Mouse (Mus musculus) neural tube, embryonic 15.5 days (tissue): ENCODE measurements around the gene Gm5105. TPM values are rescaled to one million over a fixed set of nuclear protein-coding genes. Genes with fewer than 3 reads are reported as not detected.

Experiments used
- ATAC-seq: fragments of 200-750 bp; cut with Nextera tagmentation; 2 replicates; pipeline ENCODE4 v1.8.0; 2017; ENCODE audit warnings: mild to moderate bottlenecking, moderate TSS enrichment, moderate library complexity; ENCODE audit not compliant: low FRiP score
- H3K27ac ChIP-seq: fragments of 300-500 bp; sonication (generic); replicated peaks from 2 replicates; pipeline ENCODE4 v1.5.1; 2015; ENCODE audit warnings: mild to moderate bottlenecking, inconsistent platforms
- H3K27me3 ChIP-seq: fragments of 300-500 bp; sonication (generic); replicated peaks from 2 replicates; pipeline ENCODE4 v1.6.1; 2015; ENCODE audit warnings: inconsistent platforms
- H3K36me3 ChIP-seq: fragments of 300-500 bp; sonication (generic); 2 replicates; pipeline ENCODE4 v1.6.1; 2015; ENCODE audit warnings: inconsistent platforms
- H3K4me1 ChIP-seq: fragments of 300-500 bp; sonication (generic); 2 replicates; pipeline ENCODE4 v1.6.1; 2015; ENCODE audit warnings: inconsistent platforms
- H3K4me2 ChIP-seq: fragments of 300-500 bp; sonication (generic); 2 replicates; pipeline ENCODE4 v1.6.1; 2015; ENCODE audit warnings: inconsistent platforms, mild to moderate bottlenecking, moderate library complexity
- H3K4me3 ChIP-seq: fragments of 300-500 bp; sonication (generic); replicated peaks from 2 replicates; pipeline ENCODE4 v1.5.1; 2015; ENCODE audit warnings: mild to moderate bottlenecking, inconsistent platforms
- H3K9ac ChIP-seq: fragments of 300-500 bp; sonication (generic); replicated peaks from 2 replicates; pipeline ENCODE4 v1.6.1; 2015; ENCODE audit warnings: mild to moderate bottlenecking, inconsistent platforms
- H3K9me3 ChIP-seq: fragments of 300-500 bp; sonication (generic); replicated peaks from 2 replicates; pipeline ENCODE4 v1.6.1; 2016; ENCODE audit warnings: inconsistent platforms
- WGBS: fragments of 180-500 bp; shearing (Covaris S2); methylation state at CpG from one replicate; pipeline ENCODE4 v1.1.7; 2015; ENCODE audit warnings: mixed read lengths; 5-methylcytosine and 5-hydroxymethylcytosine counted together
- polyA plus RNA-seq: library from polyadenylated mRNA; unstranded; fragments of >200 nt; fragmentation: Nextera tagmentation; extraction: Ambion mirVana; gene quantifications from 2 replicates; pipeline ENCODE4 v1.2.1, GENCODE M21; 2015

Gene Gm5105
- polyA plus RNA-seq, 1 experiment from 2014 or later = 0.10 TPM

GRCm38 (mm10) chr3:138049555-138049954 lies 17.6 kb downstream of the Gm5105 start:
- ATAC-seq = no peak
- no peak overlapping the region for H3K27ac ChIP-seq
- no peaks in the 10 kb centered on the region for H3K9me3 ChIP-seq
- H3K9ac ChIP-seq = no peak overlapping the region
- no peak overlapping the region for H3K4me2 ChIP-seq
- no peak overlapping the region for H3K4me3 ChIP-seq
- 95% methylated on average over 6 of the region's 6 CpGs for WGBS
- no peaks in the 10 kb centered on the region for H3K4me1 ChIP-seq
- no peaks in the 10 kb centered on the region for H3K27me3 ChIP-seq
- H3K36me3 ChIP-seq = no peaks in the 10 kb centered on the region

- H3K27me3 ChIP-seq = no peaks in the 10 kb centered on the region
- no peaks in the 10 kb centered on the region for H3K4me1 ChIP-seq
- no peaks in the 10 kb centered on the region for H3K9me3 ChIP-seq
- ATAC-seq = no peak
- no peak overlapping the region for H3K27ac ChIP-seq
- WGBS = 62% methylated on average over 7 of the region's 7 CpGs
- H3K36me3 ChIP-seq = no peaks in the 10 kb centered on the region
- no peak overlapping the region for H3K4me2 ChIP-seq
- H3K9ac ChIP-seq = no peak overlapping the region
- no peak overlapping the region for H3K4me3 ChIP-seq
These were observed 23.9 kb downstream of the Gm5105 start for GRCm38 (mm10) chr3:138043316-138043715.

GRCm38 (mm10) chr3:138041591-138042301 lies 25.4 kb downstream of the Gm5105 start:
- H3K9ac ChIP-seq = no peak overlapping the region
- 43% methylated on average over 3 of the region's 3 CpGs for whole genome bisulfite sequencing
- H3K27ac ChIP-seq = no peak overlapping the region
- ATAC-seq = peak; percentile 59; the same call in 1 of the 2 replicates
- no peaks in the 10 kb centered on the region for H3K4me1 ChIP-seq
- no peak overlapping the region for H3K4me2 ChIP-seq
- no peak overlapping the region for H3K4me3 ChIP-seq
- H3K27me3 ChIP-seq = no peaks in the 10 kb centered on the region
- H3K9me3 ChIP-seq = no peaks in the 10 kb centered on the region
- H3K36me3 ChIP-seq = no peaks in the 10 kb centered on the region

- H3K4me1 ChIP-seq = no peaks in the 10 kb centered on the region
- no peak for ATAC-seq
- H3K27ac ChIP-seq = no peak overlapping the region
- H3K27me3 ChIP-seq = no peaks in the 10 kb centered on the region
- no peak overlapping the region for H3K4me2 ChIP-seq
- H3K9me3 ChIP-seq = no peaks in the 10 kb centered on the region
- H3K4me3 ChIP-seq = no peak overlapping the region
- 77% methylated on average over 2 of the region's 2 CpGs for WGBS
- no peak overlapping the region for H3K9ac ChIP-seq
- H3K36me3 ChIP-seq = no peaks in the 10 kb centered on the region
These were observed 26.2 kb downstream of the Gm5105 start for GRCm38 (mm10) chr3:138040938-138041337.

GRCm38 (mm10) chr3:138033986-138034385 lies 33.2 kb downstream of the Gm5105 start:
- Histone ChIP-seq H3K9me3 (no peaks in the 10 kb centered on the region), H3K4me2 (no peak overlapping the region), H3K4me1 (no peaks in the 10 kb centered on the region), H3K27me3 (no peaks in the 10 kb centered on the region), H3K4me3 (no peak overlapping the region), H3K36me3 (no peaks in the 10 kb centered on the region), H3K27ac (no peak overlapping the region), H3K9ac (no peak overlapping the region)
- 87% methylated on average over 6 of the region's 6 CpGs for WGBS
- ATAC-seq = no peak

GRCm38 (mm10) chr3:138030563-138030962 lies 36.6 kb downstream of the Gm5105 start:
- no peak overlapping the region for H3K4me3 ChIP-seq
- no peak overlapping the region for H3K4me2 ChIP-seq
- H3K9ac ChIP-seq = no peak overlapping the region
- H3K27me3 ChIP-seq = no peaks in the 10 kb centered on the region
- WGBS = 91% methylated on average over 6 of the region's 6 CpGs
- no peaks in the 10 kb centered on the region for H3K4me1 ChIP-seq
- no peaks in the 10 kb centered on the region for H3K36me3 ChIP-seq
- no peaks in the 10 kb centered on the region for H3K9me3 ChIP-seq
- no peak for ATAC-seq
- no peak overlapping the region for H3K27ac ChIP-seq

- no peak overlapping the region for H3K4me3 ChIP-seq
- H3K9ac ChIP-seq = no peak overlapping the region
- ATAC-seq = no peak
- no peaks in the 10 kb centered on the region for H3K9me3 ChIP-seq
- H3K27me3 ChIP-seq = no peaks in the 10 kb centered on the region
- no peaks in the 10 kb centered on the region for H3K4me1 ChIP-seq
- no peaks in the 10 kb centered on the region for H3K36me3 ChIP-seq
- no peak overlapping the region for H3K27ac ChIP-seq
- WGBS = 87% methylated on average over 5 of the region's 5 CpGs
- H3K4me2 ChIP-seq = no peak overlapping the region
These were observed 37.8 kb downstream of the Gm5105 start for GRCm38 (mm10) chr3:138029351-138029750.

- WGBS = 81% methylated on average over 5 of the region's 5 CpGs
- Histone ChIP-seq H3K9ac (no peak overlapping the region), H3K4me2 (no peak overlapping the region), H3K4me3 (no peak overlapping the region), H3K27me3 (no peaks in the 10 kb centered on the region), H3K4me1 (no peaks in the 10 kb centered on the region), H3K9me3 (no peaks in the 10 kb centered on the region), H3K27ac (no peak overlapping the region), H3K36me3 (no peaks in the 10 kb centered on the region)
- ATAC-seq = no peak
These were observed 39.4 kb downstream of the Gm5105 start for GRCm38 (mm10) chr3:138027575-138028362.

- WGBS = 76% methylated on average over 10 of the region's 10 CpGs
- ATAC-seq = no peak; the same call in 1 of the 2 replicates
- no peaks in the 10 kb centered on the region for H3K4me1 ChIP-seq
These were observed 40.9 kb downstream of the Gm5105 start for GRCm38 (mm10) chr3:138026286-138026685.

GRCm38 (mm10) chr3:138022651-138023050 lies 44.5 kb downstream of the Gm5105 start:
- H3K36me3 ChIP-seq = no peaks in the 10 kb centered on the region
- H3K27ac ChIP-seq = no peak overlapping the region
- H3K4me3 ChIP-seq = no peak overlapping the region
- H3K4me2 ChIP-seq = no peak overlapping the region
- H3K9me3 ChIP-seq = no peaks in the 10 kb centered on the region
- WGBS = 81% methylated on average over 4 of the region's 4 CpGs
- no peaks in the 10 kb centered on the region for H3K4me1 ChIP-seq
- no peak for ATAC-seq
- H3K27me3 ChIP-seq = no peaks in the 10 kb centered on the region
- H3K9ac ChIP-seq = no peak overlapping the region

More at GRCm38 (mm10) chr3:138026286-138026685, 40.9 kb downstream of the Gm5105 start:
- no peak overlapping the region for H3K9ac ChIP-seq
- H3K36me3 ChIP-seq = no peaks in the 10 kb centered on the region
- H3K27ac ChIP-seq = no peak overlapping the region
- H3K4me3 ChIP-seq = no peak overlapping the region
- H3K9me3 ChIP-seq = no peaks in the 10 kb centered on the region
- H3K27me3 ChIP-seq = no peaks in the 10 kb centered on the region
- H3K4me2 ChIP-seq = no peak overlapping the region

- H3K4me1 ChIP-seq = peaks cover 2% of the 10 kb centered on the region; the same call in 1 of the 2 replicates
- no peak overlapping the region for H3K27ac ChIP-seq
- H3K27me3 ChIP-seq = no peaks in the 10 kb centered on the region
- no peaks in the 10 kb centered on the region for H3K9me3 ChIP-seq
- H3K9ac ChIP-seq = no peak overlapping the region
- H3K36me3 ChIP-seq = no peaks in the 10 kb centered on the region
- H3K4me3 ChIP-seq = no peak overlapping the region
- no peak for ATAC-seq
- 86% methylated on average over 4 of the region's 4 CpGs for WGBS
- no peak overlapping the region for H3K4me2 ChIP-seq
These were observed 45.2 kb downstream of the Gm5105 start for GRCm38 (mm10) chr3:138022003-138022402.

GRCm38 (mm10) chr3:138016810-138017209 lies 50.4 kb downstream of the Gm5105 start:
- H3K9ac ChIP-seq = no peak overlapping the region
- peak overlapping the region; percentile 23 for H3K4me3 ChIP-seq
- peak; percentile 82 for ATAC-seq
- H3K36me3 ChIP-seq = no peaks in the 10 kb centered on the region
- peak overlapping the region; percentile 56; the same call in 1 of the 2 replicates for H3K27ac ChIP-seq
- H3K4me2 ChIP-seq = peak overlapping the region; percentile 49
- H3K27me3 ChIP-seq = no peaks in the 10 kb centered on the region
- no peaks in the 10 kb centered on the region for H3K9me3 ChIP-seq
- peaks cover 8% of the 10 kb centered on the region for H3K4me1 ChIP-seq
- WGBS = 43% methylated on average over 12 of the region's 12 CpGs
